Mouse (Mus musculus): ENCODE measurements around the gene Abhd8. TPM values are rescaled to one million over a fixed set of nuclear protein-coding genes. Genes with fewer than 3 reads are reported as not detected.
"Not testable (repeated sequence)": the region's sequence is repeated elsewhere in the genome, so short reads cannot be mapped to it uniquely, and the experiment has no call there.

Abhd8 gene
- polyA plus RNA-seq, 1 experiment from 2014 or later: 46.6 TPM

GRCm38 (mm10) chr8:71445096-71445495 lies 18.4 kb downstream of the Abhd8 start:
- Histone ChIP-seq H3K4me2 (replicated peaks; ENCODE audit: low read depth, low read length) (no peak overlapping the region), H3K36me3 (ENCODE audit: insufficient read depth, low read length) (no peaks in the 10 kb centered on the region), H3K27me3 (ENCODE audit: insufficient read depth, low read length) (peaks cover 9% of the 10 kb centered on the region), H3K27ac (ENCODE audit: low read length) (no peak overlapping the region), H3K4me1 (ENCODE audit: insufficient read depth, low read length) (no peaks in the 10 kb centered on the region), H3K9me3 (ENCODE audit: low read length) (no peaks in the 10 kb centered on the region), H3K4me3 (ENCODE audit: low read length) (no peak overlapping the region), H3K9ac (replicated peaks; ENCODE audit: low read length) (no peak overlapping the region)
- ATAC-seq (ENCODE audit: low FRiP score, low TSS enrichment): no peak
- 76% methylated on average over 7 of the region's 7 CpGs for WGBS

GRCm38 (mm10) chr8:71441404-71441803 lies 22.1 kb downstream of the Abhd8 start:
- Histone ChIP-seq H3K36me3 (ENCODE audit: insufficient read depth, low read length) (no peaks in the 10 kb centered on the region), H3K9me3 (ENCODE audit: low read length) (no peaks in the 10 kb centered on the region), H3K27me3 (ENCODE audit: insufficient read depth, low read length) (peaks cover 9% of the 10 kb centered on the region), H3K4me2 (replicated peaks; ENCODE audit: low read depth, low read length) (no peak overlapping the region), H3K9ac (replicated peaks; ENCODE audit: low read length) (no peak overlapping the region), H3K4me3 (ENCODE audit: low read length) (no peak overlapping the region), H3K27ac (ENCODE audit: low read length) (no peak overlapping the region), H3K4me1 (ENCODE audit: insufficient read depth, low read length) (no peaks in the 10 kb centered on the region)
- no peak for ATAC-seq (ENCODE audit: low FRiP score, low TSS enrichment)
- under 1% methylated on average over 7 of the region's 7 CpGs for WGBS

GRCm38 (mm10) chr8:71437041-71437440 lies 26.4 kb downstream of the Abhd8 start:
- Histone ChIP-seq H3K27ac (ENCODE audit: low read length) (no peak overlapping the region), H3K36me3 (ENCODE audit: insufficient read depth, low read length) (no peaks in the 10 kb centered on the region), H3K4me1 (ENCODE audit: insufficient read depth, low read length) (no peaks in the 10 kb centered on the region), H3K27me3 (ENCODE audit: insufficient read depth, low read length) (peaks cover 2% of the 10 kb centered on the region), H3K4me3 (ENCODE audit: low read length) (no peak overlapping the region), H3K4me2 (replicated peaks; ENCODE audit: low read depth, low read length) (no peak overlapping the region), H3K9ac (replicated peaks; ENCODE audit: low read length) (no peak overlapping the region), H3K9me3 (ENCODE audit: low read length) (no peaks in the 10 kb centered on the region)
- 54% methylated on average over 3 of the region's 3 CpGs for WGBS
- ATAC-seq (ENCODE audit: low FRiP score, low TSS enrichment): no peak

- H3K27me3 ChIP-seq (ENCODE audit: insufficient read depth, low read length); H3K36me3 ChIP-seq (ENCODE audit: insufficient read depth, low read length); H3K4me3 ChIP-seq (ENCODE audit: low read length); H3K4me2 ChIP-seq (replicated peaks; ENCODE audit: low read depth, low read length); H3K9me3 ChIP-seq (ENCODE audit: low read length); H3K9ac ChIP-seq (replicated peaks; ENCODE audit: low read length); ATAC-seq (ENCODE audit: low FRiP score, low TSS enrichment); H3K27ac ChIP-seq (ENCODE audit: low read length); H3K4me1 ChIP-seq (ENCODE audit: insufficient read depth, low read length): not testable (repeated sequence)
- 80% methylated on average over 1 of the region's 1 CpGs for WGBS
Observed at GRCm38 (mm10) chr8:71432935-71433334, 30.5 kb downstream of the Abhd8 start.

GRCm38 (mm10) chr8:71422121-71422520 lies 41.3 kb downstream of the Abhd8 start:
- H3K36me3 ChIP-seq (ENCODE audit: insufficient read depth, low read length): no peaks in the 10 kb centered on the region
- ATAC-seq (ENCODE audit: low FRiP score, low TSS enrichment): no peak
- no peak overlapping the region for H3K4me2 ChIP-seq (replicated peaks; ENCODE audit: low read depth, low read length)
- H3K27me3 ChIP-seq (ENCODE audit: insufficient read depth, low read length): no peaks in the 10 kb centered on the region
- no peak overlapping the region for H3K4me3 ChIP-seq (ENCODE audit: low read length)
- no peak overlapping the region for H3K27ac ChIP-seq (ENCODE audit: low read length)
- no peak overlapping the region for H3K9ac ChIP-seq (replicated peaks; ENCODE audit: low read length)
- H3K4me1 ChIP-seq (ENCODE audit: insufficient read depth, low read length): no peaks in the 10 kb centered on the region
- no peaks in the 10 kb centered on the region; the same call in 1 of the 2 replicates for H3K9me3 ChIP-seq (ENCODE audit: low read length)

GRCm38 (mm10) chr8:71411535-71412273 lies 51.8 kb downstream of the Abhd8 start:
- Histone ChIP-seq H3K27ac (ENCODE audit: low read length) (no peak overlapping the region), H3K4me2 (replicated peaks; ENCODE audit: low read depth, low read length) (no peak overlapping the region), H3K4me1 (ENCODE audit: insufficient read depth, low read length) (peaks cover 18% of the 10 kb centered on the region), H3K36me3 (ENCODE audit: insufficient read depth, low read length) (peaks cover 30% of the 10 kb centered on the region), H3K9me3 (ENCODE audit: low read length) (no peaks in the 10 kb centered on the region), H3K9ac (replicated peaks; ENCODE audit: low read length) (no peak overlapping the region), H3K4me3 (ENCODE audit: low read length) (no peak overlapping the region), H3K27me3 (ENCODE audit: insufficient read depth, low read length) (peaks cover 3% of the 10 kb centered on the region; the same call in 1 of the 2 replicates)
- peak; percentile 64; the same call in 1 of the 2 replicates for ATAC-seq (ENCODE audit: low FRiP score, low TSS enrichment)
- WGBS: 29% methylated on average over 11 of the region's 11 CpGs

- 89% methylated on average over 4 of the region's 4 CpGs for WGBS
- H3K4me1 ChIP-seq (ENCODE audit: insufficient read depth, low read length): peaks cover 27% of the 10 kb centered on the region
Observed at GRCm38 (mm10) chr8:71408231-71408630, 55.2 kb downstream of the Abhd8 start.

GRCm38 (mm10) chr8:71407441-71407840 lies 56.0 kb downstream of the Abhd8 start:
- no peak overlapping the region for H3K9ac ChIP-seq (replicated peaks; ENCODE audit: low read length)
- H3K4me3 ChIP-seq (ENCODE audit: low read length): no peak overlapping the region
- H3K36me3 ChIP-seq (ENCODE audit: insufficient read depth, low read length): peaks cover 30% of the 10 kb centered on the region
- no peak for ATAC-seq (ENCODE audit: low FRiP score, low TSS enrichment)
- no peaks in the 10 kb centered on the region for H3K9me3 ChIP-seq (ENCODE audit: low read length)
- 90% methylated on average over 14 of the region's 14 CpGs for WGBS
- H3K4me2 ChIP-seq (replicated peaks; ENCODE audit: low read depth, low read length): peak overlapping the region; percentile 94
- peaks cover 27% of the 10 kb centered on the region for H3K4me1 ChIP-seq (ENCODE audit: insufficient read depth, low read length)
- H3K27ac ChIP-seq (ENCODE audit: low read length): no peak overlapping the region
- H3K27me3 ChIP-seq (ENCODE audit: insufficient read depth, low read length): no peaks in the 10 kb centered on the region

More at GRCm38 (mm10) chr8:71408231-71408630, 55.2 kb downstream of the Abhd8 start:
- ATAC-seq (ENCODE audit: low FRiP score, low TSS enrichment): no peak
- no peaks in the 10 kb centered on the region for H3K9me3 ChIP-seq (ENCODE audit: low read length)
- H3K4me2 ChIP-seq (replicated peaks; ENCODE audit: low read depth, low read length): no peak overlapping the region
- no peak overlapping the region for H3K4me3 ChIP-seq (ENCODE audit: low read length)
- no peaks in the 10 kb centered on the region for H3K27me3 ChIP-seq (ENCODE audit: insufficient read depth, low read length)
- H3K36me3 ChIP-seq (ENCODE audit: insufficient read depth, low read length): peaks cover 30% of the 10 kb centered on the region
- H3K27ac ChIP-seq (ENCODE audit: low read length): no peak overlapping the region
- H3K9ac ChIP-seq (replicated peaks; ENCODE audit: low read length): no peak overlapping the region

Other genes starting within 250 kb of the Abhd8 start
- gene Myo9b, start 190.9 kb downstream of the Abhd8 start, polyA plus RNA-seq (2015; fragmentation: Nextera tagmentation; extraction: Ambion mirVana): 21.2 and 23.6 TPM in 2 replicates
- 58.6 and 62.1 TPM in 2 replicates for gene Haus8, start 190.7 kb downstream of the Abhd8 start, polyA plus RNA-seq (2015; fragmentation: Nextera tagmentation; extraction: Ambion mirVana)
- 109 and 111 TPM in 2 replicates for gene Use1, start 96.8 kb downstream of the Abhd8 start, polyA plus RNA-seq (2015; fragmentation: Nextera tagmentation; extraction: Ambion mirVana)
- 6.1 TPM in 2 replicates for gene Ocel1, start 92.4 kb downstream of the Abhd8 start, polyA plus RNA-seq (2015; fragmentation: Nextera tagmentation; extraction: Ambion mirVana)
- gene Nr2f6, start 81.7 kb downstream of the Abhd8 start, polyA plus RNA-seq (2015; fragmentation: Nextera tagmentation; extraction: Ambion mirVana): 65.4 and 82.9 TPM in 2 replicates
- 29.8 and 31.2 TPM in 2 replicates for gene Ushbp1, start 67.9 kb downstream of the Abhd8 start, polyA plus RNA-seq (2015; fragmentation: Nextera tagmentation; extraction: Ambion mirVana)
- 116 and 120 TPM in 2 replicates for gene Babam1, start 66.8 kb downstream of the Abhd8 start, polyA plus RNA-seq (2015; fragmentation: Nextera tagmentation; extraction: Ambion mirVana)
- 47.4 and 58.3 TPM in 2 replicates for gene Ankle1, start 57.6 kb downstream of the Abhd8 start, polyA plus RNA-seq (2015; fragmentation: Nextera tagmentation; extraction: Ambion mirVana)
- gene Mrpl34, start 1.3 kb upstream of the Abhd8 start, polyA plus RNA-seq (2015; fragmentation: Nextera tagmentation; extraction: Ambion mirVana): 170 and 178 TPM in 2 replicates
- 110 and 115 TPM in 2 replicates for gene Dda1, start 5.5 kb upstream of the Abhd8 start, polyA plus RNA-seq (2015; fragmentation: Nextera tagmentation; extraction: Ambion mirVana)
- 0.81 and 1.0 TPM in 2 replicates for gene Ano8, start 22.3 kb upstream of the Abhd8 start, polyA plus RNA-seq (2015; fragmentation: Nextera tagmentation; extraction: Ambion mirVana)
- 22.2 and 22.5 TPM in 2 replicates for gene Gtpbp3, start 24.4 kb upstream of the Abhd8 start, polyA plus RNA-seq (2015; fragmentation: Nextera tagmentation; extraction: Ambion mirVana)
- 165 TPM in 2 replicates for gene Plvap, start 48.1 kb upstream of the Abhd8 start, polyA plus RNA-seq (2015; fragmentation: Nextera tagmentation; extraction: Ambion mirVana)
- 0.15 and 0.61 TPM in 2 replicates for gene Ccdc194, start 62.1 kb upstream of the Abhd8 start, polyA plus RNA-seq (2015; fragmentation: Nextera tagmentation; extraction: Ambion mirVana)
- 53.6 and 55.6 TPM in 2 replicates for gene Bst2, start 73.8 kb upstream of the Abhd8 start, polyA plus RNA-seq (2015; fragmentation: Nextera tagmentation; extraction: Ambion mirVana)
- gene Mvb12a, start 79.3 kb upstream of the Abhd8 start, polyA plus RNA-seq (2015; fragmentation: Nextera tagmentation; extraction: Ambion mirVana): 114 and 118 TPM in 2 replicates
- 16.3 and 16.7 TPM in 2 replicates for gene Tmem221, start 95.2 kb upstream of the Abhd8 start, polyA plus RNA-seq (2015; fragmentation: Nextera tagmentation; extraction: Ambion mirVana)
- gene Nxnl1, start 102.9 kb upstream of the Abhd8 start, polyA plus RNA-seq (2015; fragmentation: Nextera tagmentation; extraction: Ambion mirVana): 0.24 and 0.31 TPM in 2 replicates
- gene Slc27a1, start 105.2 kb upstream of the Abhd8 start, polyA plus RNA-seq (2015; fragmentation: Nextera tagmentation; extraction: Ambion mirVana): 49.8 and 56.2 TPM in 2 replicates
- gene Pgls, start 128.5 kb upstream of the Abhd8 start, polyA plus RNA-seq (2015; fragmentation: Nextera tagmentation; extraction: Ambion mirVana): 244 and 252 TPM in 2 replicates
- gene Fam129c, start 134.0 kb upstream of the Abhd8 start, polyA plus RNA-seq (2015; fragmentation: Nextera tagmentation; extraction: Ambion mirVana): 4.6 and 5.3 TPM in 2 replicates
- 77.6 and 78.5 TPM in 2 replicates for gene Colgalt1, start 147.3 kb upstream of the Abhd8 start, polyA plus RNA-seq (2015; fragmentation: Nextera tagmentation; extraction: Ambion mirVana)
- gene Unc13a, start 208.1 kb upstream of the Abhd8 start, polyA plus RNA-seq (2015; fragmentation: Nextera tagmentation; extraction: Ambion mirVana): 0.55 and 0.94 TPM in 2 replicates
- 6.6 and 7.5 TPM in 2 replicates for gene Jak3, start 212.6 kb upstream of the Abhd8 start, polyA plus RNA-seq (2015; fragmentation: Nextera tagmentation; extraction: Ambion mirVana)
- 1.3 and 7.7 TPM in 2 replicates for gene Insl3, start 225.6 kb upstream of the Abhd8 start, polyA plus RNA-seq (2015; fragmentation: Nextera tagmentation; extraction: Ambion mirVana)
- 3.3 and 4.2 TPM in 2 replicates for gene B3gnt3, start 238.1 kb upstream of the Abhd8 start, polyA plus RNA-seq (2015; fragmentation: Nextera tagmentation; extraction: Ambion mirVana)